Mouse (Mus musculus): ENCODE data around the gene Myo18b. TPM values are rescaled to one million over a fixed set of nuclear protein-coding genes. Genes with fewer than 3 reads are reported as not detected.
A peak's percentile ranks its signal among the peaks of the same experiment; 100 is the strongest.

Gene Myo18b
- polyA plus RNA-seq, 1 experiment from 2014 or later: 0.66 TPM

DNA sequence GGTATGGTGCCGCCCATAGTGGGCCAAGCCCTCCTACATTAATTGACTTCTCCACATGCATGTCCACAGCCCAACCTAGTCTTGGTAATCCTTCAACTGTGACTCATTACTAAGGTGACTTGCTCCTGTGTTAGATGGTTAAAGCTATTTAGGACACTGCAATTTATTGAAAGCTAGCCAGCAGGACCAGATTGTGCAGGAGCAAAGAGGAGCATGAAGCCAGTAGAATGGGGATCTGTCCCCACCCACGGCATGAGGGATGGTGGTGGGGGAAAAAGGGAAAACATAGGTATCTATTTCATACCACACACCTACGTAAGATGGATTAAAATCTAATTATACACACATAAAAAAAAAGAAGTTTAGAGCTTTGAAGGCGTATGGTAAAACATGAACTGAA lies 114.9 kb downstream of the Myo18b start:
- Histone ChIP-seq H3K9ac (ENCODE audit: low read length) (no peak overlapping the region), H3K27me3 (ENCODE audit: control insufficient read depth, insufficient read depth, low read length) (no peaks in the 10 kb centered on the region), H3K4me1 (ENCODE audit: control insufficient read depth, insufficient read depth, low read length) (no peaks in the 10 kb centered on the region), H3K9me3 (ENCODE audit: control insufficient read depth, low read length) (no peaks in the 10 kb centered on the region), H3K27ac (ENCODE audit: low read depth, low read length) (no peak overlapping the region), H3K4me2 (ENCODE audit: low read depth) (no peak overlapping the region), H3K36me3 (ENCODE audit: control insufficient read depth, insufficient read depth, low read length) (no peaks in the 10 kb centered on the region), H3K4me3 (ENCODE audit: low read depth, low read length) (no peak overlapping the region)
- ATAC-seq (ENCODE audit: insufficient read depth, low FRiP score, low TSS enrichment) (no peak), DNase-seq (ENCODE audit: low spot score) (no peak)
- WGBS: 88% methylated on average over 4 of the region's 4 CpGs

DNA sequence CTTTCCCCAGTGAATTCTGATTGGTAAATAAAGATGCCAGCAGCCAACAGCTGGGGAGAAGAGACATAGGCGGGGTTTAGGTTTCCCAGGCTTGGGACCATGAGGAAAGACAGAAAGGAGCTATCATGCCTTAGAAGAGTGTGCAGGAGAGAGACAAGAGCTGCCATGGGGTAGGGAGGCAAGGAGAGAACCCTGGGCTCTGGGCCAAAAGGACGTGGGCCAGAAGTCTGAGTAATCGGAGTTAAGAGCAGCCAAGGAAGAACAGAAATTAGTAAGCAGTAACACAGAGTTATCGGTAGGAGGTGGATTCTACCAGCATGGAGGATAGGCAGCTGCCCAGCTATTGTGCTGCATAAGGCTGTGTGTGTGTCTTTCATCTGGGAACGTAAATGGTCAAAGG lies 115.8 kb downstream of the Myo18b start:
- Histone ChIP-seq H3K36me3 (ENCODE audit: control insufficient read depth, insufficient read depth, low read length) (no peaks in the 10 kb centered on the region), H3K27me3 (ENCODE audit: control insufficient read depth, insufficient read depth, low read length) (no peaks in the 10 kb centered on the region), H3K4me2 (ENCODE audit: low read depth) (no peak overlapping the region), H3K9me3 (ENCODE audit: control insufficient read depth, low read length) (no peaks in the 10 kb centered on the region), H3K4me1 (ENCODE audit: control insufficient read depth, insufficient read depth, low read length) (no peaks in the 10 kb centered on the region), H3K9ac (ENCODE audit: low read length) (no peak overlapping the region), H3K27ac (ENCODE audit: low read depth, low read length) (no peak overlapping the region), H3K4me3 (ENCODE audit: low read depth, low read length) (no peak overlapping the region)
- ATAC-seq (ENCODE audit: insufficient read depth, low FRiP score, low TSS enrichment): no peak
- 90% methylated on average over 5 of the region's 5 CpGs for WGBS
- DNase-seq (ENCODE audit: low spot score): no peak

DNA sequence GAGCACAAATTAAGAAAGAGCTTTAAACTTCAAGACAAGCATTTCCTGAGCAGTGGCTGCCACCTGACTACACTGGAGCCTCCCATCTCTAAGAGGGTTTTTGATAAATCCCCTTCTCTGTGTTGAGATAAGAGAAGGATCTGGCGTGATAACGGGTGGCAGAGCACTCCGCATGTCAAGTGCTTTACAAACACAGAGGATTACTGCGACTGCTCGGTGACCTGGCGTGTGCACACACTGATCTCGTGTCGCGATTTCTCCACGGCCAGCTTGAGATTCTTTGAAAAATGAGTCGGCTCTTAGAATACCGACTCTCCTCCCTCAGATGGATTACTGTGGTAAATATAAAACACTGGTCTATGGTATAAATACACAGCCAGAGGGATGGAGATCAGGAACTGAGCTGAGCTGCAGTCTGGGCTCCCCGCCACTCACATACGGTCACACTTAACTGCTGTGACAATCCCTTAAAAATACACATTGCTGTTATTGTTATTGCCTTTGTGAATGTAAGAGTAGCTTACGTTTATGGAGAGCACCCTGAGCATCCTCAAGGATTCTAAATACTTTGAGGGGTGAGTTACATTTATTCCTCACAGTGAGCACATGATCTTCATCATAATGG lies 119.3 kb downstream of the Myo18b start:
- H3K9ac ChIP-seq (ENCODE audit: low read length): no peak overlapping the region
- no peak for DNase-seq (ENCODE audit: low spot score)
- 81% methylated on average over 15 of the region's 15 CpGs for WGBS
- no peak overlapping the region for H3K4me3 ChIP-seq (ENCODE audit: low read depth, low read length)
- H3K9me3 ChIP-seq (ENCODE audit: control insufficient read depth, low read length): no peaks in the 10 kb centered on the region
- H3K36me3 ChIP-seq (ENCODE audit: control insufficient read depth, insufficient read depth, low read length): no peaks in the 10 kb centered on the region
- no peak overlapping the region for H3K4me2 ChIP-seq (ENCODE audit: low read depth)
- no peaks in the 10 kb centered on the region for H3K27me3 ChIP-seq (ENCODE audit: control insufficient read depth, insufficient read depth, low read length)
- H3K4me1 ChIP-seq (ENCODE audit: control insufficient read depth, insufficient read depth, low read length): no peaks in the 10 kb centered on the region
- no peak overlapping the region for H3K27ac ChIP-seq (ENCODE audit: low read depth, low read length)
- no peak for ATAC-seq (ENCODE audit: insufficient read depth, low FRiP score, low TSS enrichment)

DNA sequence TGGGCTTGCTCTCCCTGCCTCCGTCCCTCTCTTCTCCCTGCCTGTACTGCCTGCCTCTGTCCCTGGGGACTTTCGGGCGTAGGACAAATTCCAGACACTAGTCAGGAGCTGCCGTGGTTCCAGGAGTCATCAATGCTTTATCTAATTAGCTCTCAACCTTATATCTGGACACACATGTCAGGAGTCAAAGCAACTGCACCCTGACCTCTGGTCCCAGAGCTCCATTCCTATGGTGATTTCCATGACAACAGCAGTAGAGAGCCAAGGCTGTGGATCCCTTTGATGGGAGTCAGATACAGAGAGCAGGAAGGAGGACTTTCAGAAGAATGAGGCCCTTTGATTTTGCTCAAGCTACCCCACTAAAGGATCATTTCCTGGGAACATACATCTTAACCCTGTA lies 122.7 kb downstream of the Myo18b start:
- WGBS: 32% methylated on average over 4 of the region's 4 CpGs
- DNase-seq (ENCODE audit: low spot score): no peak
- H3K9ac ChIP-seq (ENCODE audit: low read length): no peak overlapping the region
- H3K4me3 ChIP-seq (ENCODE audit: low read depth, low read length): no peak overlapping the region
- ATAC-seq (ENCODE audit: insufficient read depth, low FRiP score, low TSS enrichment): no peak
- H3K36me3 ChIP-seq (ENCODE audit: control insufficient read depth, insufficient read depth, low read length): no peaks in the 10 kb centered on the region
- no peaks in the 10 kb centered on the region for H3K9me3 ChIP-seq (ENCODE audit: control insufficient read depth, low read length)
- H3K27ac ChIP-seq (ENCODE audit: low read depth, low read length): no peak overlapping the region
- no peaks in the 10 kb centered on the region for H3K27me3 ChIP-seq (ENCODE audit: control insufficient read depth, insufficient read depth, low read length)
- H3K4me1 ChIP-seq (ENCODE audit: control insufficient read depth, insufficient read depth, low read length): peaks cover 6% of the 10 kb centered on the region; the same call in 1 of the 2 replicates
- no peak overlapping the region for H3K4me2 ChIP-seq (ENCODE audit: low read depth)

DNA sequence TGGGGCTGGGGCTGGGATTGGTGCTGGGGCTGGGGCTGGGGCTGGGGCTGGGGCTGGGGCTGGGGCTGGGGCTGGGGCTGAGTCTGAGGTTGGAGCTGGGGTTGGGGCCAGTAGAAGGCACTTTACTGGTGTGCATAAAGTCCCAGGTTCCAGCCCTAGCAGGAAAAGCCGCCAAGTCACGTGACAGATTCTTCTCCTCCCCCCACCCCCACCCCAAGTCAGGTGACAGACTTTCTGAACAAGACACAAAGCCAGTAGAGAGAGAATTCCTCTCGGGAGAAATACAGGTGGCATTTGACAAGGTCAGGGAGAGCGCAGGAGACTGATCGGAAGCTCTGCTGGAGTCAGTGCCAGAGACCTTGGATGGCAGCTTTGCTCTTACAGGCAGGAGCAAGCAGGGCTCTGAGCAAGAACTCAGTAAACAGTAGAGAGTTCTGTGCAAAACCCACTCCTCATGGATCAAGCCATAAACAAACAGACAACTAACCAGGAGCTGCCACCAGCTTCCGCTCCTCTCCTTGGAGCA lies 124.7 kb downstream of the Myo18b start:
- H3K27ac ChIP-seq (ENCODE audit: low read depth, low read length): no peak overlapping the region
- H3K36me3 ChIP-seq (ENCODE audit: control insufficient read depth, insufficient read depth, low read length): no peaks in the 10 kb centered on the region
- DNase-seq (ENCODE audit: low spot score): no peak
- H3K4me1 ChIP-seq (ENCODE audit: control insufficient read depth, insufficient read depth, low read length): peaks cover 6% of the 10 kb centered on the region; the same call in 1 of the 2 replicates
- no peaks in the 10 kb centered on the region for H3K27me3 ChIP-seq (ENCODE audit: control insufficient read depth, insufficient read depth, low read length)
- no peak for ATAC-seq (ENCODE audit: insufficient read depth, low FRiP score, low TSS enrichment)
- H3K4me3 ChIP-seq (ENCODE audit: low read depth, low read length): no peak overlapping the region
- 61% methylated on average over 6 of the region's 6 CpGs for WGBS
- H3K4me2 ChIP-seq (ENCODE audit: low read depth): no peak overlapping the region
- no peaks in the 10 kb centered on the region for H3K9me3 ChIP-seq (ENCODE audit: control insufficient read depth, low read length)
- H3K9ac ChIP-seq (ENCODE audit: low read length): no peak overlapping the region

DNA sequence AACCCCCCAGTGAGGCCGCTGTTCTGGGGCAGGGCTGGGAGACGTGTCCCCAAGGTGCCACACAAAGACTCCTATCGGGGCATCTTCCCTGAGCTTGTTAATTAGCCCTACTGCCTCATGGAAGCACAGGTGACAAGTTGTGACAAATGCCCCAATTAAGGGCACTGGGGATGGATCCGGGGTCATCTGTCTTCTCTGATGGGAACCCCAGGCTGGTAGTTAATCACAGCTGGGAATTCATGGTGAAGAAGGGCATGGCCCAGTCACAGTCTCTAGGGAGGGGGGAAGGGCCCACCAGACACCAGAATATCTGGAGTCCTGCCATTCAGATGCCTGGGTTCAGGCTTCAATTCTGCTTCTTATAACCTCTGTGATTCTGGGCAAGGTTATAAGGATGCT lies 126.4 kb downstream of the Myo18b start:
- Histone ChIP-seq H3K27ac (ENCODE audit: low read depth, low read length) (no peak overlapping the region), H3K9me3 (ENCODE audit: control insufficient read depth, low read length) (no peaks in the 10 kb centered on the region), H3K4me2 (ENCODE audit: low read depth) (no peak overlapping the region), H3K9ac (ENCODE audit: low read length) (no peak overlapping the region), H3K4me3 (ENCODE audit: low read depth, low read length) (no peak overlapping the region), H3K4me1 (ENCODE audit: control insufficient read depth, insufficient read depth, low read length) (peaks cover 6% of the 10 kb centered on the region; the same call in 1 of the 2 replicates), H3K27me3 (ENCODE audit: control insufficient read depth, insufficient read depth, low read length) (no peaks in the 10 kb centered on the region), H3K36me3 (ENCODE audit: control insufficient read depth, insufficient read depth, low read length) (no peaks in the 10 kb centered on the region)
- DNase-seq (ENCODE audit: low spot score) (peak; percentile 63), ATAC-seq (ENCODE audit: insufficient read depth, low FRiP score, low TSS enrichment) (no peak)
- WGBS: 8% methylated on average over 4 of the region's 4 CpGs

DNA sequence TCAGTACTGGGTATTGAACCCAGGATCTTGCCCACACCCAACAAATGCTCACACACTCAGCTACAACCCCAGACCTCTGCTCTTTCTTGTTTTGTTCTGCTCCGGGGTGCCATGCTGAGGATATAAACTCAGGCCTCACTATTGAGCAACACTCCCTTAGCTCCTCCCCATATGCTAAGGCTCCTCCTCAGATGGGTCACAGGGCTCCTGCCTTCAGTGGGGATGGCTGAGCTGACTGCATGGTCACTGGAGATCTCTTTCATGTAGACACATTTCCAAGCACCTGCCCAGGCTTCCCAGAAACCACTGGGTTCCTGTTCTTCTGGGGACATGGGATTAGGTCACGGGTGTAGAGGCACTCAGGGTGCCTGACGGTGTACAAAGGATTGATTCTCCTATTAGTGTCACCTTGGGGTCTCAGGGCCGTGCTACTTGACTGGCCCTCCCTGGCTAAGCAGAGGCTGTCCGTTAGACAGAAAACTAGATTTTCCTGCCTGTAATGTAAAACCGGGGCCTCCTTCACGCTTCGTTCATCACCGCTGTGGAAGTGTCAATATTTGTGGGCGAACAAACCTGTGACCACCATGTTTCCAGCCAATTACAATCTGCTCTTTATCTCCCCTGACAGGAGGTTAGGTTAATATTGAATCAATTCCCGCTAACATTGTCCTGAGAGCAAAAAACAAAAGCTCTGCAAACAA lies 127.0 kb downstream of the Myo18b start:
- no peaks in the 10 kb centered on the region for H3K36me3 ChIP-seq (ENCODE audit: control insufficient read depth, insufficient read depth, low read length)
- WGBS: 31% methylated on average over 11 of the region's 11 CpGs
- no peak for ATAC-seq (ENCODE audit: insufficient read depth, low FRiP score, low TSS enrichment)
- peaks cover 6% of the 10 kb centered on the region; the same call in 1 of the 2 replicates for H3K4me1 ChIP-seq (ENCODE audit: control insufficient read depth, insufficient read depth, low read length)
- DNase-seq (ENCODE audit: low spot score): peak; percentile 28
- no peaks in the 10 kb centered on the region for H3K9me3 ChIP-seq (ENCODE audit: control insufficient read depth, low read length)
- H3K9ac ChIP-seq (ENCODE audit: low read length): no peak overlapping the region
- H3K27ac ChIP-seq (ENCODE audit: low read depth, low read length): 0 out of 2 replicates have a peak overlapping the region, but pooled peaks have one; percentile 2
- no peaks in the 10 kb centered on the region for H3K27me3 ChIP-seq (ENCODE audit: control insufficient read depth, insufficient read depth, low read length)
- H3K4me3 ChIP-seq (ENCODE audit: low read depth, low read length): no peak overlapping the region
- no peak overlapping the region for H3K4me2 ChIP-seq (ENCODE audit: low read depth)

DNA sequence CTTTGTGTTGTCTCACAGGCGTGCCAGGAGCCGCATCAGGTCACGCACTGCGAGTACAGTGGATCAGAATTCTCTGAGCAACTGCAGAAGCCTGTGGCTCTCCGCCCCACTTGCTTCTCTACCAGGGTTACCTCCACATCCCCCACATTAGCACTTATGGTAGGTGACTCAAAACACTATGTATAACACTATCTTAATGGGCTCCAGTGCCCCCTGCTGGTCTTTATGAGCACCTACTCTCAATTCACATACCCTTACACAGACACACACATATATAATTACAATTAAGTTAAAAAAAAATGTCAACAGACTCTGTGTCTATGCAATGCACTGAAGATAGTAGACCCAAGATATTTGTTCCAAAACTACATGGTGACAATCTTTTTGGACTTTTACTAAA lies 127.6 kb downstream of the Myo18b start:
- DNase-seq (ENCODE audit: low spot score): no peak
- Histone ChIP-seq H3K4me1 (ENCODE audit: control insufficient read depth, insufficient read depth, low read length) (peaks cover 6% of the 10 kb centered on the region; the same call in 1 of the 2 replicates), H3K4me3 (ENCODE audit: low read depth, low read length) (no peak overlapping the region), H3K27ac (ENCODE audit: low read depth, low read length) (no peak overlapping the region), H3K27me3 (ENCODE audit: control insufficient read depth, insufficient read depth, low read length) (no peaks in the 10 kb centered on the region), H3K36me3 (ENCODE audit: control insufficient read depth, insufficient read depth, low read length) (no peaks in the 10 kb centered on the region), H3K9me3 (ENCODE audit: control insufficient read depth, low read length) (no peaks in the 10 kb centered on the region), H3K4me2 (ENCODE audit: low read depth) (no peak overlapping the region), H3K9ac (ENCODE audit: low read length) (no peak overlapping the region)
- WGBS: 93% methylated on average over 5 of the region's 5 CpGs
- ATAC-seq (ENCODE audit: insufficient read depth, low FRiP score, low TSS enrichment): no peak

All from neural tube, embryonic 11.5 days (tissue).